Mouse (Mus musculus): ENCODE measurements around the gene Zfp266. TPM values are rescaled to one million over a fixed set of nuclear protein-coding genes. Genes with fewer than 3 reads are reported as not detected.
"Not testable (repeated sequence)": the region's sequence is repeated elsewhere in the genome, so short reads cannot be mapped to it uniquely, and the experiment has no call there.

The Zfp266 gene
- 90.6 and 92.2 TPM in 2 replicates for polyA plus RNA-seq (2014; fragmentation: Nextera tagmentation; extraction: Ambion mirVana)

DNA sequence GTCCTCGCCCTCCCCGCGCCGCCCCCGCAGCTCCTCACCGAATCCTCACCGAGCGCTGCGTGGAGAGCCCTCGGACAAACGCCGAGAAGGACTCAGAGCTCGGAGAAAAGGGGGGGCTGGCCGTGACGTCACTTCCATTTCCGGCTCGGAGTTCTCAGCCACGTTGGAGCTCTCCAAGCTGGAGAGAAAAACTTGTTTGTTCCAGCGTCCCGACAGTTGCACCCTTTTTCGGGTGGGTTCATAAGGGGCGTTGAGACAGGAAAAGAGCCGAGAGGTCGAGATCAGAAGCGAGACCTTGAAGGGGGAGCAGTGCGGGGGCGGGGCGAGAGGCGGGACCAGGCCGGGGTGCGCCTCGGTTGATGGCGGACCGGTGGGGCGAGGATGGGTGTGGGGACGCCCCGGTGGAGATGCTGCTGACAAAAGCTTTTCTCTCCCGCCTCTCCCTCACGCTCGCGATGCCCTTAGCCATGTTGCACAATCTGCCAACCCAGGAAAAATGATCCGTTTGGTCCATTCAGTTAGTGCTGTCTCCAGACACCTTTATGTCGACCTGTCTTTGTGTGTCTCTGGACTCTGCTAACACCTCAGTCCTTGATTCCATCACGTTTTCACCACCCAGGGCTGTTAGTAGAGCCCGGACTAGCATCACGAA, at the start of gene Zfp266:
TSS of gene Zfp266 (minus strand) at position 112 of the 652 bp plus-strand sequence.
- Histone ChIP-seq H3K27ac (peak within 1 kb of the TSS; percentile 97), H3K36me3 (replicated peaks; ENCODE audit: control insufficient read depth, insufficient read depth) (peaks cover 14% of the 10 kb centered on the region), H3K4me1 (replicated peaks; ENCODE audit: control insufficient read depth, insufficient read depth, low read length) (peaks cover 28% of the 10 kb centered on the region), H3K4me3 (replicated peaks; ENCODE audit: low read length) (peak within 1 kb of the TSS; percentile 67), H3K4me2 (replicated peaks) (peak within 1 kb of the TSS; percentile 96), H3K9me3 (ENCODE audit: control insufficient read depth, low read length) (no peaks in the 10 kb centered on the region), H3K9ac (peak within 1 kb of the TSS; percentile 81), H3K27me3 (ENCODE audit: control insufficient read depth, insufficient read depth, low read length) (no peaks in the 10 kb centered on the region)
- DNase-seq (ENCODE audit: low spot score) = peak; percentile 93
- WGBS = under 1% methylated on average over 46 of the region's 46 CpGs
- ATAC-seq (ENCODE audit: low FRiP score) = peak; percentile 95

DNA sequence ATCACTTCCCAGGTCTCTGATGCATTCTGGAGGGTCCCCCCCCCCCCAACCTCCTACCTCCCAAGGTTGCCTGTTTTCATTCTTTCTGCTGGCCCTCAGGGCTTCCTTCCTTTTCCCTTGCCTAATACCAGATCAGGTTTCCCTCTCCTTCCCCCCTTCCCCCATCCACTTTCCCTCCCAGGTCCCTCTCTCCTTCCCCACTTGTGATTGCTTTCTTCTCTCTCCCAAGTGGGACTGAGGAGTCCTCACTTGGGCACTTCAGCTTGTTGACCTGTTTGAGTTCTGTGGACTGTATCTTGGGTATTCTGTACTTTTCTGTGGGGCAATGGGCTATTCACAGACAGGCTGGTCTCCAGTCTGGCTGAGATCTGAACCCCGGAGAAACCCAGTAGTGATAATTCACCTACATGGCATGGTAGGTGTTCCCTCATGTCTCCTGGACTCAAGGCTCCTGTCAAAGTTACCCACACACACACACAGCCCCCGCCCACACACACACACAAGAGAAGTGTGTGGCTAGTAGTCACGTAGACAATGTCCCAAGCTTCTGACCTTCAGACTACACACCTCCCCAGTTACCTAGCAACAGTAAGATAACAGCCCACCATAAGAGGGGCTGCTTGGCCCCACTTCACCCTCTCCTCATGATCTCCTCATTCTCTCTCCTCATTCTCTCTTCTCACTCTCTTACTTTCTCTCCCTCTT, 44.3 kb upstream of the Zfp266 start:
- H3K27me3 ChIP-seq (ENCODE audit: control insufficient read depth, insufficient read depth, low read length); H3K4me3 ChIP-seq (replicated peaks; ENCODE audit: low read length); DNase-seq (ENCODE audit: low spot score); ATAC-seq (ENCODE audit: low FRiP score); H3K27ac ChIP-seq; H3K4me2 ChIP-seq (replicated peaks); H3K4me1 ChIP-seq (replicated peaks; ENCODE audit: control insufficient read depth, insufficient read depth, low read length); H3K9ac ChIP-seq; H3K36me3 ChIP-seq (replicated peaks; ENCODE audit: control insufficient read depth, insufficient read depth); H3K9me3 ChIP-seq (ENCODE audit: control insufficient read depth, low read length): not testable (repeated sequence)
- 69% methylated on average over 3 of the region's 3 CpGs for WGBS

DNA sequence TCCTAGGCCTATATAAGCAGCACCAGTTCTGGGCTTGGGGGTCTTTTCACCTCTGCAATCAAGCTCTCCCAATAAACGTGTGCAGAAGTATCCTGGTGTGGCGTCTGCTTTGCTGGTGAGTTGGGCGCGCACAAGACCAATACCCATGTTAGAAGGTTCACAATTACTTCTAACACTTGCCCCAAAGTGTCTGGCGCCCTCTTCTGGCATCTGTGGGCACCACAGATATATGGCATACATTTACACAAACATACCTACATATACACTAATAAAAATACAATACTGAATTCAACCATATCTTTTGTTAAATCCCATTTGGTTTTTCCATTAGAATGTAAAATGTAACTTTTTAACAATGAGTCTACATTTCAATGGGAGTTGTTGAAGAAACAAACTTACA, 41.0 kb upstream of the Zfp266 start:
- ATAC-seq (ENCODE audit: low FRiP score) (no peak), DNase-seq (ENCODE audit: low spot score) (no peak)
- no peak overlapping the region for H3K4me3 ChIP-seq (replicated peaks; ENCODE audit: low read length)
- H3K9ac ChIP-seq = no peak overlapping the region
- H3K36me3 ChIP-seq (replicated peaks; ENCODE audit: control insufficient read depth, insufficient read depth) = no peaks in the 10 kb centered on the region
- no peaks in the 10 kb centered on the region for H3K4me1 ChIP-seq (replicated peaks; ENCODE audit: control insufficient read depth, insufficient read depth, low read length)
- H3K27me3 ChIP-seq (ENCODE audit: control insufficient read depth, insufficient read depth, low read length) = no peaks in the 10 kb centered on the region
- H3K27ac ChIP-seq = no peak overlapping the region
- no peaks in the 10 kb centered on the region for H3K9me3 ChIP-seq (ENCODE audit: control insufficient read depth, low read length)
- WGBS = 80% methylated on average over 5 of the region's 5 CpGs
- no peak overlapping the region for H3K4me2 ChIP-seq (replicated peaks)

DNA sequence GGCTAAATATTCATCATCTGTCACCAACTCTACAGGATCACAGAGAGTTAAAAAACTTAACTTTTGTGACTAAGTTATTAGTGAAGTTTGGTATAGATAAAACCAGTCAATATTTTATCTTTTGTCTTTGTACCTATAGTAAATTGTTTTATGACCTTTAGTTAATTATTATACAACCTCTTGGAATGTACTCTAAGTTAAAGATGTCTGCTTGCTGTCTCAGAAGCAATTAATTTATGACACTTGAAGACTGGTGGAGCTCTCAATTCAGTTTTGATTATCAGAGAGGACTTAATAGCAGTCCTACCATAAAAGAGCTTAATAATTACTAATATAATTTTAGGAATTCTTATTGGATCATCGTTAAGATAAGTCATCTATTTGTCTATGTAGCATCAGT, 31.5 kb upstream of the Zfp266 start:
- DNase-seq (ENCODE audit: low spot score) = no peak
- no peaks in the 10 kb centered on the region for H3K36me3 ChIP-seq (replicated peaks; ENCODE audit: control insufficient read depth, insufficient read depth)
- no peak for ATAC-seq (ENCODE audit: low FRiP score)
- H3K9ac ChIP-seq = no peak overlapping the region
- H3K4me2 ChIP-seq (replicated peaks) = no peak overlapping the region
- H3K9me3 ChIP-seq (ENCODE audit: control insufficient read depth, low read length) = no peaks in the 10 kb centered on the region
- no peak overlapping the region for H3K27ac ChIP-seq
- H3K27me3 ChIP-seq (ENCODE audit: control insufficient read depth, insufficient read depth, low read length) = no peaks in the 10 kb centered on the region
- no peak overlapping the region for H3K4me3 ChIP-seq (replicated peaks; ENCODE audit: low read length)
- H3K4me1 ChIP-seq (replicated peaks; ENCODE audit: control insufficient read depth, insufficient read depth, low read length) = no peaks in the 10 kb centered on the region
- WGBS = 80% methylated on average over 1 of the region's 1 CpGs

DNA sequence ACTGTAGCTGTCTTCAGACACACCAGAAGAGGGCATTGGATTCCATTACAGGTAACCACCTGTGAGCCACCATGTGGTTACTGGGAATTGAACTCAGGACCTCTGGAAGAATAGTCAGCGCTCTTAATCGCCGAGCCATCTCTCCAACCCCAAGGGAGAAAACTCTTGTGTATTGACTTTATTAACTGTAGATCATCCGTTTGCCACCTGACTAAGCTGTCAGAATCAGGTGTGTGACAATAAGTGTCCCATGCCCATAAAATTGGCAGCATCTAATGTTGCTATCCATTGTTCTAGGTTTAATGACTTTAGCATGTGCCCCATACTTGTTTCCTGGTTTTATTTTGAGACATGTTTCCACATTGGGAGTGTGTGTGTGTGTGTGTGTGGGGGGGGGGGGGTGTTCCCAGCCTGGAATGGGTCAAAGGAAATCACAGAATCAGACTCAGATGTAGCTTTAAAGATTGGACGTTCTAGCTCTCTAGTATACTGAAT, 30.6 kb upstream of the Zfp266 start:
- ATAC-seq (ENCODE audit: low FRiP score) (no peak), DNase-seq (ENCODE audit: low spot score) (no peak)
- Histone ChIP-seq H3K36me3 (replicated peaks; ENCODE audit: control insufficient read depth, insufficient read depth) (no peaks in the 10 kb centered on the region), H3K27ac (no peak overlapping the region), H3K9ac (no peak overlapping the region), H3K27me3 (ENCODE audit: control insufficient read depth, insufficient read depth, low read length) (no peaks in the 10 kb centered on the region), H3K4me1 (replicated peaks; ENCODE audit: control insufficient read depth, insufficient read depth, low read length) (no peaks in the 10 kb centered on the region), H3K4me3 (replicated peaks; ENCODE audit: low read length) (no peak overlapping the region), H3K4me2 (replicated peaks) (no peak overlapping the region), H3K9me3 (ENCODE audit: control insufficient read depth, low read length) (no peaks in the 10 kb centered on the region)
- 63% methylated on average over 5 of the region's 5 CpGs for WGBS

DNA sequence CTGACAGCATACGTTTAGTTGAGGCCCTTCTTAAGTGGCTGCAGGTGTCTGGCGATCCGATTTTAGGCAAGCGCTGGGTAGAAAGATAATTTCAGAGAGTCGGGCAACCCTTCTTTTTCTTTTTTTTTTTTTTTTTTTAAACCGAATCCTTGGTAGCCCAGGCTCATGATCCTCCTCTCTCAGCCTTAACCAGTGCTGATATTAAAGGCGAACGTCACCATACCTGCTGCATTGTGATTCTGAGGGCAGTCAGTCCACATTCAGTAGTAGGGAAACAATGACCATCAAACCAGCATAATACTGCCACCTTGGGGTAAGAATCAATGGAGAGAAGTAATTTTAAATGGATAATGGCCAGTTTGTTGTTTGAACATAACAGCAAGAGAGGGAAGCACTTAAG, 23.9 kb upstream of the Zfp266 start:
- H3K36me3 ChIP-seq (replicated peaks; ENCODE audit: control insufficient read depth, insufficient read depth) = no peaks in the 10 kb centered on the region
- no peaks in the 10 kb centered on the region for H3K27me3 ChIP-seq (ENCODE audit: control insufficient read depth, insufficient read depth, low read length)
- DNase-seq (ENCODE audit: low spot score) (peak; percentile 29), ATAC-seq (ENCODE audit: low FRiP score) (no peak)
- peak overlapping the region; percentile 80 for H3K4me2 ChIP-seq (replicated peaks)
- H3K9me3 ChIP-seq (ENCODE audit: control insufficient read depth, low read length) = no peaks in the 10 kb centered on the region
- peak overlapping the region; percentile 67 for H3K9ac ChIP-seq
- H3K4me3 ChIP-seq (replicated peaks; ENCODE audit: low read length) = peak overlapping the region; percentile 37
- WGBS = 34% methylated on average over 8 of the region's 8 CpGs
- peak overlapping the region; percentile 91 for H3K27ac ChIP-seq
- H3K4me1 ChIP-seq (replicated peaks; ENCODE audit: control insufficient read depth, insufficient read depth, low read length) = peaks cover 9% of the 10 kb centered on the region; the same call in 1 of the 2 replicates

DNA sequence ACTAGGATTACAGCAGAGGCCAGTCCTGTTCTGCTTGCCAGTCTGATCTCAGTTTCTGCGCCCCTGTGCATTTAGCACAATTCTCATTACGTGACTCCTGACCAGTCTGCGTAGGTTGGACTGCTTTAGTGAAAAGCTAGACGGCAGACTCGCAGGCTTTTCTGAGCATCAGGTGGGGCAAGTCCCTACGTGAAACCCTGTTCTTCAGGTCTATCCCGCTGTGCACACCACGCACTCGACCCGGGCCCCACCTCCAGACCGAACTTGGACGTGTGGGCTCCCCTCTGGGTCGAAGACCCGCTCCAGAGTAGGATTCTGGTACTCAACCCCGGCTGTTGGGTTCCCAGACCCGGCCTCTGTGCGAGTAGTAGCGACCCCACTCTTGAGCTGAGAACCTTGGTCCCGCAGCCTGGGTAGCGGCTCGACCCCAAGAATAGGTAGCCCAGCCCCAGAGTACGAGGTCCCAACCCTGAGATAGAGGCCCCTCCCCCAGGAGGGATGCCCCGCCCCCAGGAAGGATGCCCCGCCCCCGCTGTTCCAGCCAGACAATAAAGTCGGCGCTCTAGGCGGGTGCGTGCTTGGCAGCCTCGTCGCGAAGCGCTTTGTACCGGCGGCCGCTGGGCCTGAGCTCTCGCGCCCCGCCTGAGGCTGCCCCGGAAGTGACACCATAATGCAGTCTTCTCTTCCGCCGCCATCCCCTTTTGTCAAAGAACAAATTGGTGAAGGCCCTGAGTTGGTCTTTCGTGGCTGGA, 23.0 kb upstream of the Zfp266 start:
- Histone ChIP-seq H3K4me1 (replicated peaks; ENCODE audit: control insufficient read depth, insufficient read depth, low read length) (peaks cover 9% of the 10 kb centered on the region; the same call in 1 of the 2 replicates), H3K9me3 (ENCODE audit: control insufficient read depth, low read length) (no peaks in the 10 kb centered on the region), H3K4me2 (replicated peaks) (peak overlapping the region; percentile 80), H3K36me3 (replicated peaks; ENCODE audit: control insufficient read depth, insufficient read depth) (no peaks in the 10 kb centered on the region), H3K9ac (peak overlapping the region; percentile 67), H3K4me3 (replicated peaks; ENCODE audit: low read length) (peak overlapping the region; percentile 37), H3K27ac (peak overlapping the region; percentile 91), H3K27me3 (ENCODE audit: control insufficient read depth, insufficient read depth, low read length) (no peaks in the 10 kb centered on the region)
- 2% methylated on average over 43 of the region's 43 CpGs for WGBS
- ATAC-seq (ENCODE audit: low FRiP score) (peak; percentile 96), DNase-seq (ENCODE audit: low spot score) (peak; percentile 81)

DNA sequence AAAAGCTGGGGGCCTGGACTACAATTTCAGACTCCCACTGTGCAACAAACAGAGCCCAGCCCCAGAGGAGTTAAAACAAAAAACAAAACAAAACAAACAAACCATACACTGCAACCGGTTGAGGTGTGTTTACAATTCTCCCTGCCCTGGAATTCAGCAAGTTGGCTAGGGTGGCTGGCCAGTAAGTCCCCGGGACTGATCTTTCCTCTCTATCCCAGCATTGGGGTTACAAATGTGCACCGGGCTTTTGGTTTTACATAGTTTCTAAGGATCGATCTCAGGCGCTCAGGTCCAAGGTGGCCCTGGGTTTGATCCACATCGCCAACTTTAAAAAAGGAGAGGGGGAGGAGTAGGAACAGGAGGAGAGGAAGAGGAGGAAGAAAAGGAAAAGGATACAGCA, 22.3 kb upstream of the Zfp266 start:
- ATAC-seq (ENCODE audit: low FRiP score) = no peak
- Histone ChIP-seq H3K27ac (peak overlapping the region; percentile 91), H3K36me3 (replicated peaks; ENCODE audit: control insufficient read depth, insufficient read depth) (no peaks in the 10 kb centered on the region), H3K9ac (0 out of 2 replicates have a peak overlapping the region, but pooled peaks have one; percentile 67), H3K4me2 (replicated peaks) (peak overlapping the region; percentile 80; the same call in 1 of the 2 replicates), H3K4me1 (replicated peaks; ENCODE audit: control insufficient read depth, insufficient read depth, low read length) (peaks cover 9% of the 10 kb centered on the region; the same call in 1 of the 2 replicates), H3K27me3 (ENCODE audit: control insufficient read depth, insufficient read depth, low read length) (no peaks in the 10 kb centered on the region), H3K9me3 (ENCODE audit: control insufficient read depth, low read length) (no peaks in the 10 kb centered on the region), H3K4me3 (replicated peaks; ENCODE audit: low read length) (0 out of 2 replicates have a peak overlapping the region, but pooled peaks have one; percentile 37)
- 35% methylated on average over 6 of the region's 6 CpGs for WGBS
- DNase-seq (ENCODE audit: low spot score) = no peak

DNA sequence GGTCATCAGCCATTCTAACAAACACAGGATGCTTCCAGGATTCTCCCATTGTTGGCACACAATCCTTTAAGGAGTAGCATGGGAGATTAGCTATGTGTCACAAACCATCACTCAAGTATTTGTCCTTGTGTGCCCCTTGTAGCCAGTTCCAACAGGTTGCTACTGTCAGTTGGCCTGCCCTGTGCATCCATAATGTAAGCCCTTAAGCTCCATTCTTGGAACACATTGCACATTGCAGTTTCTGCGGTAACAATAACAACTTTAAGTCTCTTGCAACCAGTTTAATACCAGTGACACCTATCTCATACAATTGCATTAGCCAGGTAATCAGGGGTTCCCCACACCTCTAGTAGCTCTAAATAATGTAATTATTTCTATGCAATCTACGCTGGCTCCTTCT, 15.4 kb upstream of the Zfp266 start:
- Histone ChIP-seq H3K27me3 (ENCODE audit: control insufficient read depth, insufficient read depth, low read length) (no peaks in the 10 kb centered on the region; the same call in 1 of the 2 replicates), H3K4me2 (replicated peaks) (no peak overlapping the region), H3K9me3 (ENCODE audit: control insufficient read depth, low read length) (no peaks in the 10 kb centered on the region), H3K9ac (no peak overlapping the region), H3K4me1 (replicated peaks; ENCODE audit: control insufficient read depth, insufficient read depth, low read length) (no peaks in the 10 kb centered on the region), H3K27ac (no peak overlapping the region), H3K4me3 (replicated peaks; ENCODE audit: low read length) (no peak overlapping the region), H3K36me3 (replicated peaks; ENCODE audit: control insufficient read depth, insufficient read depth) (no peaks in the 10 kb centered on the region)
- ATAC-seq (ENCODE audit: low FRiP score) = no peak
- DNase-seq (ENCODE audit: low spot score) = no peak
- 78% methylated on average over 2 of the region's 2 CpGs for WGBS

All from hindbrain, embryonic 14.5 days (tissue).